Mouse (Mus musculus): ENCODE results near the gene Kcnq2. TPM values are rescaled to one million over a fixed set of nuclear protein-coding genes. Genes with fewer than 3 reads are reported as not detected.

The Kcnq2 gene
- total RNA-seq (2021), result 100 to 1,000 TPM; 227 to 240 TPM

GRCm38 (mm10) chr2:181134591-181135445 is at the start of gene Kcnq2:
Gene Kcnq2, minus strand, starts transcription at chr2:181135300.
- intact Hi-C loops (cut with DNase I), result loop anchor here (2.0 kb wide), 1 partner anchor 22 kb away; the partner anchor contains the start of gene Eef1a2
- no peak for DNase-seq (ENCODE audit: low spot score in 2 of 2)

GRCm38 (mm10) chr2:181180898-181181297 is 45.8 kb upstream of the Kcnq2 start:
- intact Hi-C loops (cut with DNase I), result no loop called here
- peak in 1 of 2 experiments; percentile 59 for DNase-seq (ENCODE audit: low spot score in 2 of 2)

GRCm38 (mm10) chr2:181178471-181178870 is 43.4 kb upstream of the Kcnq2 start:
- DNase-seq (ENCODE audit: low spot score in 2 of 2), result no peak
- intact Hi-C loops (cut with DNase I), result no loop called here

DNA sequence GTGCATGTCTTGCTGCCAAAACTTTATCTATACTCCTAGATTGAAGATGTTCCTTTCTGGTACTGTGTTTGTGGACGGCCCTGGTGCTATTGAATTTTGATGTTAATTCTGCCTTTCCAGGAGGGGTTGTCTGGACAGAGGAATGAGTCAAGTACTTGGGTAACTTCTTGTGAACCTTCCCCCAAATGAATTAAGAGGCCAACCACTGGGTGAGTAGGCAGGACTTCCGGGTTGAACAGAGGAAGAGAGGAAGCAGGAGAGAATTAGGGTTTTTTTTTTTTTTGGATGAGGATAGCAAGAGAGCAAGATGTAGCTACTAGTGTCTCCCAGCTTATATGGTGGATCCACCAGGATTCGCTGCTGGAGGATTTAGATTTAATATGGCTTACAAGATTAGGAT is 42.9 kb upstream of the Kcnq2 start:
- no peak for DNase-seq (ENCODE audit: low spot score in 2 of 2)
- intact Hi-C loops (cut with DNase I), result no loop called here

GRCm38 (mm10) chr2:181174646-181175045 is 39.5 kb upstream of the Kcnq2 start:
- intact Hi-C loops (cut with DNase I), result no loop called here
- peak in 1 of 2 experiments; percentile 77 for DNase-seq (ENCODE audit: low spot score in 2 of 2)

DNA sequence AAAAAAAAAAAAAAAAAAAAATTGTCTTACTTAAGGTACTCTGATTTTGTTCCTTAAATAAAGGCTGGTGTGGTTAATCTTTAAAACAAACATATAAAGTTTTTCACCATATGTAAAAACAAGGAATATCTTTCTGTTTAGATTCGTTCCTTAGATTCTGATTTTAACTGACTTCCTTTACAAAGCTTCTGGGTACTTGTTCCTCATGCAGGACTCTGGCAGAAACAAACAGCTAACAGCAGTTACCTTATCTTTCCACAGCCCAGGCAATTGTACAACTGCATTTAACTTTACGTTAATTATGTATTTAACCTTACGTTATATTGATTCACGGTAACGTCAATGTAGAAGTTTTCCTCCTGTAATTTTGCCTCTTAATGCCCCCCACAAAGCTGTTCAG is 31.4 kb upstream of the Kcnq2 start:
- intact Hi-C loops (cut with DNase I), result no loop called here

GRCm38 (mm10) chr2:181160821-181161220 is 25.7 kb upstream of the Kcnq2 start:
- intact Hi-C loops (cut with DNase I), result no loop called here
- DNase-seq (ENCODE audit: low spot score in 2 of 2), result peak in 1 of 2 experiments; percentile 49

More for the DNA sequence above, 31.4 kb upstream of the Kcnq2 start:
- no peak for DNase-seq (ENCODE audit: low spot score in 2 of 2)

DNA sequence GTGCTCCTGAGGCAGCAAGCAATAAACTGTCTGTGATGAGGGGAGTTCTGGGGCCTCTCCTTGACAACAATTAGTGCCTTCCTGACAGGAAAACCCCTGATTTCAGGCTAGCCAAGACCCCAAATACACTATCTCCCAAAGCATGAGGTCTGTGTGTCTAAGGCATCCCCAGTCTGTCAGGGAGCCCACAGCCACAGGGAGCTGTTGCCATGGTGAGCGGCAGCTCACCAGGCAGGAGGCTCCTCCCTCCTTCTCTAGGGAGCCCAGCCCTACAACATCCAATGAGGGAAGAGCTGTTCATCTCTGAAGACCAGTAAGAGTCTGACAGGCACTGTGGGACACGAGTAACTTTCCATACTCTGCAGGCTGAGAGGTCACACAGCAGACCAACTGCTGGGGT is 24.7 kb upstream of the Kcnq2 start:
- intact Hi-C loops (cut with DNase I), result no loop called here
- DNase-seq (ENCODE audit: low spot score in 2 of 2), result peak; percentile 80 to 92

GRCm38 (mm10) chr2:181159091-181159514 is 24.0 kb upstream of the Kcnq2 start:
- intact Hi-C loops (cut with DNase I), result no loop called here
- peak; percentile 82 to 95 for DNase-seq (ENCODE audit: low spot score in 2 of 2)

GRCm38 (mm10) chr2:181158471-181158870 is 23.4 kb upstream of the Kcnq2 start:
- DNase-seq (ENCODE audit: low spot score in 2 of 2), result no peak
- intact Hi-C loops (cut with DNase I), result no loop called here

GRCm38 (mm10) chr2:181157716-181158302 is 22.7 kb upstream of the Kcnq2 start:
- DNase-seq (ENCODE audit: low spot score in 2 of 2), result peak; percentile 6 to 61
- intact Hi-C loops (cut with DNase I), result loop anchor here (2.0 kb wide), 2 partner anchors 23 to 29 kb away; partner anchors contain the start of genes Kcnq2 and Ppdpf

- no peak for DNase-seq (ENCODE audit: low spot score in 2 of 2)
- intact Hi-C loops (cut with DNase I), result loop anchor here (2.0 kb wide), 2 partner anchors 22 to 30 kb away; partner anchors contain the start of genes Kcnq2 and Ppdpf
These were observed 22.1 kb upstream of the Kcnq2 start for GRCm38 (mm10) chr2:181157180-181157579.

DNA sequence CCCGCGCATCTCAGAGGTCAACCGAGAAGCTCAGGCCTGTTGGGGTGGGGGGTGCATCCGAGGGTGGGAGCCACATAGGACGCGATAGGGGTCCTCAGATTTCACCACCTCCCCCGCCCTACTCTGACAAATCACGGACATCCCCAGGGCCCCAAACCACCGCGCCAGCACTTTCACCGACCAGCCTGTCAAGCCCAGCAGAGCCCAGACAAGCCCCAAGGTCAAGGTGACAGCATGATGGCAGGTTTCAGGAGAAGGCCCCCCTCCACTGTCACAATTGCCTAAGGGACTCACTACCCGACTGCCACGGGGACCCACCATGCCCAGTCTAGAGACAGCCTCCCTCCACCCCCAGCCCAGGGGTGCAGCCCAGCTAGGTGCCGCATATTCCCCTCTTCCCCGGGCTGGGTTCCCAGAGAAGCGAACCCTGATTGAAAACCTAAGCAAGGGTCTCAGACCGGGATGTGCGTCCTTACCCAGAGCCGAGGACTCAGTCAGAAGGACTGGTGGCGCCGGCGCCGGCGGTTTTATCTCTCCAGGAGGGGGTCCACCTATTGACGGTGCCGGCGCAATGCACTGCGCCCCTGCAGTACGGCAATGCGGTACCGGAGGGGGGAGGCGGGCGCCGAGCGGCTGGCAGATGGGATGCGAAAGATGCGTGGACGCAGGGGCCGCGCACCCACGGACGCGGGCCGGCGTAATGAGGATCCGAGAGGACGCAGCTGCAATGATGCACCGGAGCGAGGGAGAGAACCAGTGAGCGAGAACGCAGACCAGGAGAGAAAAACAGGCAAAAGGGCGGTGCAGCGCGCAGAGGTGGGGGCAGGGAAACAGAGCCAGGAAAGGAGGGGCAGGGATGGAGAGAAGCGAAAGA is 21.4 kb upstream of the Kcnq2 start, which contains the start of gene Eef1a2:
Eef1a2 (minus strand) TSS at position 767 of the 874 bp plus-strand sequence.
- DNase-seq (ENCODE audit: low spot score in 2 of 2), result peak; percentile 88 to 97
- intact Hi-C loops (cut with DNase I), result loop anchor here (1.0 to 2.0 kb wide), 3 partner anchors 22 to 36 kb away; partner anchors contain the start of genes Kcnq2 and Ppdpf

- intact Hi-C loops (cut with DNase I), result loop anchor here (1.0 to 2.0 kb wide), 3 partner anchors 21 to 36 kb away; partner anchors contain the start of genes Kcnq2 and Ppdpf
- peak; percentile 37 to 51 for DNase-seq (ENCODE audit: low spot score in 2 of 2)
These were observed 20.7 kb upstream of the Kcnq2 start for GRCm38 (mm10) chr2:181155801-181156200.

DNA sequence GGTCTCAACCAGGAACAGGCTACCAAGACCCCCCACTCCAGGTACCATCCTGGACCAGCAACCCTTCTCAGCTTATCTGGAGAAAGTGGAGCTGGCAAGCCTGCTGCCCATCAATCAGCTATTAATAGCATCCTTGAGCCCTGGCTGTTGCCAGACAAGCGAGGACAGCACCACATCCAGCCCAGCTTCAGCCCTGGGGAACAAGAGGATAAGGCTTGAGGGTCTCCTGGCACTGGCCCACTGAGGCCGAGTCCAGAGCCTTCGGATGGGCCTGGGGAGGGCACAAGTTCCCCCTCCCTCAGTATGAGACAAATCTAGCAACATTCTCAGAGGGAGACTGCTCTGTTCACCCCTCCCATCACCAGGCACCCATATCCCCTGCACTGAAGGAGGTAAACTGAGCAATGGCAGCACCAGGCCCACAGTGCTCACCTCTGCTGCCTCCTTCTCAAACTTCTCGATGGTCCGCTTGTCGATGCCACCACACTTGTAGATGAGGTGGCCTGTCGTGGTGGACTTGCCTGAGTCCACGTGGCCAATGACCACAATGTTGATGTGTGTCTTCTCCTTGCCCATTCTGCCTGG is 19.8 kb upstream of the Kcnq2 start:
- peak in 1 of 2 experiments; percentile 13 for DNase-seq (ENCODE audit: low spot score in 2 of 2)
- intact Hi-C loops (cut with DNase I), result loop anchor here (5.0 kb wide), 1 partner anchor 43 kb away; no protein-coding TSS in a partner anchor

DNA sequence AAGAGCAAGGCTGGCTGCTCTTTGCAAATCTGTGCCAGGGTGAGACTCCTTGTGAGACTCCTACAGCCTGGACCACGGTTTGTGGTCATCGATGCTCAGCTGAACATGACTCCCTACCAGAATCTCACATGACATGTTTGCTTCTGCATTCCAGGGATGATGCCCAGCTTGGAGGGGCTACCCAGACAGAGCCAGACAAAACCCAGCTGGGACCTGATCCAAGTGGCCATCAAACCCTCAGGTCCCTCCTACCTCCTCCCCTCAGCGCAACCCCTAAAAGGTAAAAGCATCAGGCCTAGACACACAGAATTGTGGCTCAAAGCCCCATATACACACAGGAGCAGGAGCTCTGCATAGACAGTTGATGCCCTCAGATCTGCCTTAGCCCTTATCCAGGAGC is 19.3 kb upstream of the Kcnq2 start:
- intact Hi-C loops (cut with DNase I), result loop anchor here (5.0 kb wide), 1 partner anchor 42 kb away; no protein-coding TSS in a partner anchor
- peak; percentile 7 to 14 for DNase-seq (ENCODE audit: low spot score in 2 of 2)

DNA sequence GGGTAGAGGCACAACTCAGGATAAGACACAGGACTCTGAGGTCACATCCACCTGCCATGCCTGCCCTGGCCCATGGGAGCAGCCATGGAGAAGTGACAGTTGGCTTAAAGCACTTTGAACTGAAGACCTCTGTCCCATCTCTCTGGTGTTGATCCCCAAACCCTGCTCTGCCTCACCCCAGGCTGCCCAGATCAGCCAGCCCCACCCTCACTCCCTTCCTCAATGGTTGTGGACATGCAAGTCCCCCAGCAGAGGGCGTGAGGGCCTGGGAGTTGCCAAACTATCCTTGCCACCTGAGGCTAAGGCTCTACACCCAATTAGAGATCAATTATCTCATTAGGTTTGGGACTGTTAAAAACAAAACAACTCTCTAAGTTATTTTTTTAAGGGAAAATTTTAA is 18.7 kb upstream of the Kcnq2 start:
- intact Hi-C loops (cut with DNase I), result loop anchor here (5.0 kb wide), 1 partner anchor 42 kb away; no protein-coding TSS in a partner anchor
- peak; percentile 18 to 50 for DNase-seq (ENCODE audit: low spot score in 2 of 2)

- peak; percentile 4 to 11 for DNase-seq (ENCODE audit: low spot score in 2 of 2)
These were observed 18.0 kb upstream of the Kcnq2 start for GRCm38 (mm10) chr2:181153131-181153530.

GRCm38 (mm10) chr2:181152701-181153100 is 17.6 kb upstream of the Kcnq2 start:
- DNase-seq (ENCODE audit: low spot score in 2 of 2), result peak; percentile 20 to 69

More at GRCm38 (mm10) chr2:181153131-181153530, 18.0 kb upstream of the Kcnq2 start:
- intact Hi-C loops (cut with DNase I), result loop anchor here (5.0 kb wide), 1 partner anchor 41 kb away; no protein-coding TSS in a partner anchor

More at GRCm38 (mm10) chr2:181152701-181153100, 17.6 kb upstream of the Kcnq2 start:
- intact Hi-C loops (cut with DNase I), result loop anchor here (5.0 kb wide), 1 partner anchor 40 kb away; no protein-coding TSS in a partner anchor
